8 mouse cellular contexts compared by ENCODE assay signal in genomic region chr10:77604958-77605357, GRCm38 (mm10). TPM values are rescaled to one million over a fixed set of nuclear protein-coding genes. Genes with fewer than 3 reads are reported as not detected.
DNase-seq lines count a peak whose midpoint lies in the region; ATAC-seq and TF ChIP-seq lines count a peak whose summit lies in the region.

No protein-coding gene starts in this region.

- no peak for ATAC-seq in heart, embryonic 11.5 days (replicated peaks; ENCODE audit: insufficient number of reproducible peaks, low FRiP score, low TSS enrichment)
- no peak for ATAC-seq in limb, embryonic 12.5 days (ENCODE audit: insufficient number of reproducible peaks, insufficient read depth, low FRiP score, low TSS enrichment, low read depth)
- ATAC-seq in embryonic facial prominence, embryonic 15.5 days (ENCODE audit: insufficient number of reproducible peaks, low FRiP score, low TSS enrichment, low read depth), result no peak
- no peak for ATAC-seq in midbrain, embryonic 15.5 days (replicated peaks)

- no peak for TF ChIP-seq CTCF in left cerebral cortex, adult 2 months (IDR thresholded peaks at IDR 0.05)

- H3K4me1 ChIP-seq in heart, embryonic 11.5 days (ENCODE audit: control insufficient read depth, insufficient read depth, low read length), result peaks cover 14% of the 10 kb centered on the region; the same call in 1 of the 2 replicates
- peaks cover 12% of the 10 kb centered on the region for H3K4me1 ChIP-seq in limb, embryonic 12.5 days (replicated peaks)
- peaks cover 21% of the 10 kb centered on the region for H3K4me1 ChIP-seq in limb, embryonic 10.5 days
- peaks cover 22% of the 10 kb centered on the region for H3K4me1 ChIP-seq in embryonic facial prominence, embryonic 15.5 days
- H3K4me1 ChIP-seq in midbrain, embryonic 15.5 days, result peaks cover 24% of the 10 kb centered on the region

- intact Hi-C loops in heart, postnatal 25 days (cut with DNase I), result loop anchor here (2.0 kb wide), 1 partner anchor 18 kb away; no protein-coding TSS in a partner anchor
- intact Hi-C loops in left cerebral cortex, adult 2 months (cut with DNase I), result no loop called here

- peak overlapping the region; percentile 8; the same call in 1 of the 2 replicates for H3K4me2 ChIP-seq in heart, embryonic 11.5 days
- no peak overlapping the region for H3K4me2 ChIP-seq in limb, embryonic 12.5 days
- H3K4me2 ChIP-seq in embryonic facial prominence, embryonic 15.5 days (replicated peaks), result no peak overlapping the region
- no peak overlapping the region for H3K4me2 ChIP-seq in midbrain, embryonic 15.5 days

- 41% methylated on average over 5 of the region's 5 CpGs for WGBS in heart, embryonic 11.5 days (ENCODE audit: insufficient replicate concordance)
- 78% methylated on average over 5 of the region's 5 CpGs for WGBS in limb, embryonic 12.5 days
- 92% methylated on average over 5 of the region's 5 CpGs for WGBS in limb, embryonic 10.5 days
- 78% methylated on average over 5 of the region's 5 CpGs for WGBS in embryonic facial prominence, embryonic 15.5 days
- WGBS in midbrain, embryonic 15.5 days, result 88% methylated on average over 5 of the region's 5 CpGs

- 0 out of 2 replicates have a peak, but pooled peaks cover 3% of the 10 kb centered on the region for H3K9me3 ChIP-seq in heart, embryonic 11.5 days (replicated peaks; ENCODE audit: control insufficient read depth, low read length)
- H3K9me3 ChIP-seq in limb, embryonic 12.5 days, result 0 out of 2 replicates have a peak, but pooled peaks cover 7% of the 10 kb centered on the region
- H3K9me3 ChIP-seq in limb, embryonic 10.5 days (replicated peaks), result no peaks in the 10 kb centered on the region
- no peaks in the 10 kb centered on the region for H3K9me3 ChIP-seq in embryonic facial prominence, embryonic 15.5 days (replicated peaks)
- no peaks in the 10 kb centered on the region for H3K9me3 ChIP-seq in midbrain, embryonic 15.5 days

- no peak overlapping the region for H3K9ac ChIP-seq in heart, embryonic 11.5 days (ENCODE audit: low read depth, low read length)
- no peak overlapping the region for H3K9ac ChIP-seq in limb, embryonic 12.5 days (replicated peaks)
- no peak overlapping the region for H3K9ac ChIP-seq in embryonic facial prominence, embryonic 15.5 days
- no peak overlapping the region for H3K9ac ChIP-seq in midbrain, embryonic 15.5 days

- peak overlapping the region; percentile 99 for H3K27ac ChIP-seq in heart, embryonic 11.5 days (ENCODE audit: low read depth, low read length)
- peak overlapping the region; percentile 94 for H3K27ac ChIP-seq in limb, embryonic 12.5 days
- H3K27ac ChIP-seq in limb, embryonic 10.5 days, result no peak overlapping the region
- H3K27ac ChIP-seq in embryonic facial prominence, embryonic 15.5 days (replicated peaks), result peak overlapping the region; percentile 99; the same call in 1 of the 2 replicates
- peak overlapping the region; percentile 88; the same call in 1 of the 2 replicates for H3K27ac ChIP-seq in midbrain, embryonic 15.5 days
- no peak overlapping the region for H3K27ac ChIP-seq in left cerebral cortex, adult 2 months

- DNase-seq in heart, postnatal 25 days (ENCODE audit: low spot score), result no peak
- no peak for DNase-seq in limb, embryonic 10.5 days (ENCODE audit: low spot score)
- no peak for DNase-seq in left cerebral cortex, adult 2 months (ENCODE audit: extremely low spot score in 1 of 2, low spot score in 2 of 2)
- DNase-seq in retina, embryonic 14.5 days (ENCODE audit: low spot score), result no peak

- no peaks in the 10 kb centered on the region for H3K27me3 ChIP-seq in heart, embryonic 11.5 days (ENCODE audit: control insufficient read depth, insufficient read depth, low read length)
- H3K27me3 ChIP-seq in limb, embryonic 12.5 days, result no peaks in the 10 kb centered on the region
- no peaks in the 10 kb centered on the region for H3K27me3 ChIP-seq in limb, embryonic 10.5 days (ENCODE audit: low read depth, poor library complexity, severe bottlenecking)
- H3K27me3 ChIP-seq in embryonic facial prominence, embryonic 15.5 days, result no peaks in the 10 kb centered on the region
- H3K27me3 ChIP-seq in midbrain, embryonic 15.5 days (replicated peaks), result no peaks in the 10 kb centered on the region

- peaks cover 8% of the 10 kb centered on the region for H3K36me3 ChIP-seq in heart, embryonic 11.5 days (ENCODE audit: control insufficient read depth, insufficient read depth, low read length)
- peaks cover 21% of the 10 kb centered on the region for H3K36me3 ChIP-seq in limb, embryonic 12.5 days
- H3K36me3 ChIP-seq in limb, embryonic 10.5 days, result peaks cover 23% of the 10 kb centered on the region
- peaks cover 11% of the 10 kb centered on the region for H3K36me3 ChIP-seq in embryonic facial prominence, embryonic 15.5 days
- H3K36me3 ChIP-seq in midbrain, embryonic 15.5 days (replicated peaks), result no peaks in the 10 kb centered on the region

- H3K4me3 ChIP-seq in heart, embryonic 11.5 days (ENCODE audit: low read depth, low read length), result no peak overlapping the region
- no peak overlapping the region for H3K4me3 ChIP-seq in limb, embryonic 12.5 days (replicated peaks)
- H3K4me3 ChIP-seq in limb, embryonic 10.5 days, result no peak overlapping the region
- H3K4me3 ChIP-seq in embryonic facial prominence, embryonic 15.5 days (replicated peaks), result no peak overlapping the region
- H3K4me3 ChIP-seq in midbrain, embryonic 15.5 days, result no peak overlapping the region
- no peak overlapping the region for H3K4me3 ChIP-seq in left cerebral cortex, adult 2 months

RNA-seq across cellular contexts. Expression of gene Sumo3, which starts 0.9 kb away (rescaled TPM):
- 165 and 212 TPM in 2 replicates for polyA plus RNA-seq in heart, embryonic 11.5 days (2014; fragmentation: Nextera tagmentation; extraction: Ambion mirVana)
- 10 to 100 TPM; 54.8 to 61.2 TPM for total RNA-seq in heart, postnatal 25 days (2021)
- polyA plus RNA-seq in limb, embryonic 12.5 days (2016; fragmentation: Nextera tagmentation; extraction: Ambion mirVana), result 345 and 359 TPM in 2 replicates
- polyA plus RNA-seq in limb, embryonic 10.5 days (2016; fragmentation: Nextera tagmentation; extraction: Ambion mirVana), result 400 and 420 TPM in 2 replicates
- polyA plus RNA-seq in embryonic facial prominence, embryonic 15.5 days (2015; fragmentation: Nextera tagmentation; extraction: Ambion mirVana), result 323 and 339 TPM in 2 replicates
- polyA plus RNA-seq in midbrain, embryonic 15.5 days (2015; fragmentation: Nextera tagmentation; extraction: Ambion mirVana), result 308 and 325 TPM in 2 replicates
- total RNA-seq in left cerebral cortex, adult 2 months (2021), result 100 to 1,000 TPM; 142 to 156 TPM

RNA-seq across cellular contexts. Expression of gene Gm49325, which starts 1.0 kb away (rescaled TPM):
- polyA plus RNA-seq in heart, embryonic 11.5 days (2014; fragmentation: Nextera tagmentation; extraction: Ambion mirVana), result not detected in 2 replicates
- 10 to 100 TPM; 10.3 to 11.7 TPM for total RNA-seq in heart, postnatal 25 days (2021)
- polyA plus RNA-seq in limb, embryonic 12.5 days (2016; fragmentation: Nextera tagmentation; extraction: Ambion mirVana), result 9.7 and 12.0 TPM in 2 replicates
- polyA plus RNA-seq in limb, embryonic 10.5 days (2016; fragmentation: Nextera tagmentation; extraction: Ambion mirVana), result 1.6 and 1.7 TPM in 2 replicates
- polyA plus RNA-seq in embryonic facial prominence, embryonic 15.5 days (2015; fragmentation: Nextera tagmentation; extraction: Ambion mirVana), result 3.1 TPM in 1 of 2 replicates, not detected in the other
- 2.5 TPM in 1 of 2 replicates, not detected in the other for polyA plus RNA-seq in midbrain, embryonic 15.5 days (2015; fragmentation: Nextera tagmentation; extraction: Ambion mirVana)
- total RNA-seq in left cerebral cortex, adult 2 months (2021), result 1 to 10 TPM; 2.0 to 5.3 TPM

RNA-seq across cellular contexts. Expression of gene Ube2g2, which starts 17.1 kb away (rescaled TPM):
- polyA plus RNA-seq in heart, embryonic 11.5 days (2014; fragmentation: Nextera tagmentation; extraction: Ambion mirVana), result 38.0 and 42.9 TPM in 2 replicates
- total RNA-seq in heart, postnatal 25 days (2021), result 10 to 100 TPM; 66.7 to 68.4 TPM
- polyA plus RNA-seq in limb, embryonic 12.5 days (2016; fragmentation: Nextera tagmentation; extraction: Ambion mirVana), result 75.4 and 79.3 TPM in 2 replicates
- 98.4 and 104 TPM in 2 replicates for polyA plus RNA-seq in limb, embryonic 10.5 days (2016; fragmentation: Nextera tagmentation; extraction: Ambion mirVana)
- 92.2 and 102 TPM in 2 replicates for polyA plus RNA-seq in embryonic facial prominence, embryonic 15.5 days (2015; fragmentation: Nextera tagmentation; extraction: Ambion mirVana)
- polyA plus RNA-seq in midbrain, embryonic 15.5 days (2015; fragmentation: Nextera tagmentation; extraction: Ambion mirVana), result 91.1 and 97.2 TPM in 2 replicates
- 10 to 100 TPM; 47.4 to 48.0 TPM for total RNA-seq in left cerebral cortex, adult 2 months (2021)

RNA-seq across cellular contexts. Expression of gene Pttg1ip, which starts 23.4 kb away (rescaled TPM):
- 108 and 113 TPM in 2 replicates for polyA plus RNA-seq in heart, embryonic 11.5 days (2014; fragmentation: Nextera tagmentation; extraction: Ambion mirVana)
- 100 to 1,000 TPM; 124 to 138 TPM for total RNA-seq in heart, postnatal 25 days (2021)
- polyA plus RNA-seq in limb, embryonic 12.5 days (2016; fragmentation: Nextera tagmentation; extraction: Ambion mirVana), result 83.6 and 84.0 TPM in 2 replicates
- polyA plus RNA-seq in limb, embryonic 10.5 days (2016; fragmentation: Nextera tagmentation; extraction: Ambion mirVana), result 64.0 and 73.7 TPM in 2 replicates
- 135 and 136 TPM in 2 replicates for polyA plus RNA-seq in embryonic facial prominence, embryonic 15.5 days (2015; fragmentation: Nextera tagmentation; extraction: Ambion mirVana)
- 68.6 and 72.0 TPM in 2 replicates for polyA plus RNA-seq in midbrain, embryonic 15.5 days (2015; fragmentation: Nextera tagmentation; extraction: Ambion mirVana)
- total RNA-seq in left cerebral cortex, adult 2 months (2021), result 10 to 100 TPM; 71.6 to 77.6 TPM

Comparison
In these comparisons a context has a peak if more than half of its experiments do, and no peak if none do; other contexts are left out.
1. H3K27ac ChIP-seq: peak in heart, embryonic 11.5 days (single experiment), limb, embryonic 12.5 days (single experiment), embryonic facial prominence, embryonic 15.5 days (single experiment) and midbrain, embryonic 15.5 days (single experiment); none in limb, embryonic 10.5 days (single experiment) and left cerebral cortex, adult 2 months (single experiment).